Mouse (Mus musculus) testis, adult 2 months (tissue): ENCODE data around the gene Shroom3. TPM values are rescaled to one million over a fixed set of nuclear protein-coding genes. Genes with fewer than 3 reads are reported as not detected.

Experiments used
- H3K27ac ChIP-seq: fragments of 200-500 bp; 2 replicates; pipeline ENCODE4 v1.5.1; 2012; ENCODE audit warnings: low read depth, low read length; ENCODE audit not compliant: control insufficient read depth, insufficient read depth
- H3K27me3 ChIP-seq: fragments of 200-500 bp; 2 replicates; pipeline ENCODE4 v1.6.1; 2012; ENCODE audit warnings: mild to moderate bottlenecking, low read length, moderate library complexity; ENCODE audit not compliant: control insufficient read depth, insufficient read depth
- H3K36me3 ChIP-seq: fragments of 200-500 bp; 2 replicates; pipeline ENCODE4 v1.6.1; 2012; ENCODE audit warnings: mild to moderate bottlenecking, low read length; ENCODE audit not compliant: control insufficient read depth, insufficient read depth
- H3K4me1 ChIP-seq: fragments of 200-500 bp; 2 replicates; pipeline ENCODE4 v1.6.1; 2012; ENCODE audit warnings: low read length; ENCODE audit not compliant: control insufficient read depth, insufficient read depth
- H3K4me3 ChIP-seq: fragments of 200-500 bp; 2 replicates; pipeline ENCODE4 v1.5.1; 2012; ENCODE audit warnings: low read depth, mild to moderate bottlenecking, low read length, moderate library complexity, mixed read lengths; ENCODE audit not compliant: control insufficient read depth
- CTCF ChIP-seq: fragments of 200-500 bp; IDR thresholded peaks from 2 replicates; pipeline ENCODE4 v1.5.1; 2012; ENCODE audit warnings: low read depth, mild to moderate bottlenecking, inconsistent platforms, low read length, moderate library complexity; ENCODE audit not compliant: control insufficient read depth, insufficient read depth, insufficient replicate concordance
- POLR2A ChIP-seq: fragments of 200-500 bp; IDR thresholded peaks from 2 replicates; pipeline ENCODE4 v1.6.1; 2012; ENCODE audit warnings: low read depth, mild to moderate bottlenecking, inconsistent platforms, low read length, moderate library complexity; ENCODE audit not compliant: control insufficient read depth
- polyA plus RNA-seq: library from polyadenylated mRNA; depleted of rRNA; stranded (reverse); fragments of >200 nt; gene quantifications from 2 replicates; pipeline ENCODE4 v1.2.3, GENCODE M21; 2012

Shroom3 gene
- polyA plus RNA-seq, 1 experiment = 25.6 TPM

DNA sequence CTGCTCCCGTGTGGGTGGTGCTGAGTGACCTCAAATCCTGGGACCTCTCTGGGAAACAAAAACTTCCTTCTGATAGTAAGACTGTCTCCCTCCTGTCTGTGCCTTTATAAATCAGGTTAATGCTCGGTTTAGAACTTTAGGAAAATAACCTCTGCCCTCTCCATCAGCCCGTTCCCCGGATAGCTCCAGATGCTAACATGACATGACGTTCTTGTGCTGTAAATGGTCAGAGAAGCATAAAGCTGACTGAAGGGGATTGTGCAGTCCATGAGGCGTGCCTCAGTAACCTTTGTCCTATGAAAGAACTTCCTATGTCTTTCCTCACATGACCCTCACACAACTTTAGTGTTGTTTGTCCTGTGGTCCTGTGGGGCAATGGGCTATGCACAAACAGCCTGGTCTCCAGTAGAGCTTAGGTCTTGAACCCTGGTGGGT lies 84.6 kb downstream of the Shroom3 start:
- H3K4me1 ChIP-seq = peaks cover 4% of the 10 kb centered on the region
- TF ChIP-seq CTCF = no peak
- no peak for TF ChIP-seq POLR2A
- H3K36me3 ChIP-seq = no peaks in the 10 kb centered on the region
- H3K27ac ChIP-seq = no peak overlapping the region
- no peaks in the 10 kb centered on the region for H3K27me3 ChIP-seq
- H3K4me3 ChIP-seq = no peak overlapping the region

DNA sequence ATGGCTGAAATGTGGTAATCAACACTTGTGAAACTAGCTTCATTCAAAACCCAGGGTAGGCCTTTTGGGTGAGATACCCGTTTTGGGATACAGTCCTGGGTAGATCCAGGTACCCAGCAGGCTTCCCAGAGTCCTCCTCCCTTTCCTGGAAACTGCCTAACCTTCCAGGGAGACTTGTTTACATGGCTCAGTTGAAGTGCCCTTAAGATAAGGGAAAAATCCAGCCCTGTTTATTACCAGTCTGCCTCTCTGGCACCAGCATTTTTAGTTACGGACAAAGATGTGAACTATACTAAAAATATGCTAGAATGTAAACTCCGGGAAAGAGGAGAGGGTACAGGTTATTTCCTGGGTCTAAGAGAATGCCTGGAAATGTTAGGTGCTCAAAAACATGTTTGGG lies 90.6 kb downstream of the Shroom3 start:
- H3K27ac ChIP-seq = no peak overlapping the region
- H3K4me3 ChIP-seq = no peak overlapping the region
- H3K27me3 ChIP-seq = no peaks in the 10 kb centered on the region
- no peak for TF ChIP-seq CTCF
- no peak for TF ChIP-seq POLR2A
- H3K4me1 ChIP-seq = peaks cover 2% of the 10 kb centered on the region
- H3K36me3 ChIP-seq = no peaks in the 10 kb centered on the region

DNA sequence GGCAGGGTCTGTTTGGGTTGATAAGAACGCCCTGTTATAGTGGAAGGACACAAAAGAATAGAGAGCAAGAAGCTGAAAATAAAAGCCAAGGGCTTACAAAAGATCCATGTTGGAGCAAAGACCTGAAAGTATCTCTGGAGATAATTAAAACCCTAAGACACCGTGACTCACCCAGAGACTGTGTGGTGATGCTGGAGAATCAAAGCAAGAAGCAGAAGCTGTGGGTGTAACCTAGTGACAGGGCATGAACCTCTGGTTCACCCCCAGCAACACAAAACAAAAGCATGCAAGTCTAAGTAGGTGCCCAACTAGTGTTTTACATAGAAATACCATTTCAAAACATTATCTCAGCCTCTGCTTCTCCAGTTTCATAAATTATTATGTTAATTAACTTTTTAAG lies 91.2 kb downstream of the Shroom3 start:
- H3K36me3 ChIP-seq = no peaks in the 10 kb centered on the region
- TF ChIP-seq POLR2A (no peak), CTCF (no peak)
- no peaks in the 10 kb centered on the region; the same call in 1 of the 2 replicates for H3K4me1 ChIP-seq
- no peak overlapping the region for H3K4me3 ChIP-seq
- H3K27ac ChIP-seq = no peak overlapping the region
- no peaks in the 10 kb centered on the region for H3K27me3 ChIP-seq

GRCm38 (mm10) chr5:92774893-92775292 lies 91.7 kb downstream of the Shroom3 start:
- TF ChIP-seq CTCF (no peak), POLR2A (no peak)
- H3K27me3 ChIP-seq = no peaks in the 10 kb centered on the region
- H3K36me3 ChIP-seq = no peaks in the 10 kb centered on the region
- no peak overlapping the region for H3K4me3 ChIP-seq
- H3K27ac ChIP-seq = no peak overlapping the region
- no peaks in the 10 kb centered on the region; the same call in 1 of the 2 replicates for H3K4me1 ChIP-seq

DNA sequence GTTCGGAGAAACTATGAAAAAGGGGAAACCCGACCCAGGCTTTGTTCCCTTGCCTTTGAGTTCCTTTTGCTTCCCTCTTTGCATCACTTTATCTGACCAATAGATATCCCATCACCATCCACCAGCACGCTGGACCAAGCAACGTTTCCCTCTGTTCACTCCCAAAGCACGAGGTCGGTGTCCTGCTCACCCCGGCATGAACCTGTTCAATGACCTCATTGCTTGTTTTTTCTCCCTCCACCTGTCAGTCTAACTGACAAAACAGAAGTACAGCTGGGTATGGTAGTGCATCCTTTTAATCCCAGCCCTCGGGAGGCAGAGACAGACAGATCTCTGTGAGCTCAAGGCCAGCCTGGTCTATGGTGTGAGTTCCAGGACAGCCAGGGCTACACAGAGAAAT lies 95.2 kb downstream of the Shroom3 start:
- TF ChIP-seq CTCF = no peak
- TF ChIP-seq POLR2A = no peak
- H3K27me3 ChIP-seq = no peaks in the 10 kb centered on the region

DNA sequence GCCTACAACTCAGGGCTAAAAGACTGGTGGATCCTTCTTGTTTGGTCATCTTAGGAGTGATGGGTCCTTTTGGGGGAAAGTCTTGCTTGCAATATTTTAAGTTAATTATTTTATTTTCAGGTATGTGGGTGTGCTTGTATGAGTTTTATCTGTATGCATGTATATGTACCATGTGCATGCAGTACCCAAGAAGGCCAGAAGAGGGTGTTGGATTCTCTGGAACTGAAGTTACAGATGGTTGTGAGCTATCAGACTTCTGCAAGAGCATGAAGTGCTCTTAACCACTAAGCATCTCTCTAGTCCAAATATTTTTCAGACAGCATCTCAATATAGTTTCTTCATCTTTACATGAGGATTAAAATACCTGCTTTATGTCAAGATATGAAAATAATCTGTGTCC lies 97.8 kb downstream of the Shroom3 start:
- no peak overlapping the region for H3K27ac ChIP-seq
- H3K27me3 ChIP-seq = no peaks in the 10 kb centered on the region
- no peaks in the 10 kb centered on the region for H3K4me1 ChIP-seq
- H3K36me3 ChIP-seq = no peaks in the 10 kb centered on the region
- no peak overlapping the region for H3K4me3 ChIP-seq
- TF ChIP-seq POLR2A (no peak), CTCF (no peak)

More for the DNA sequence above, 95.2 kb downstream of the Shroom3 start:
- no peaks in the 10 kb centered on the region for H3K36me3 ChIP-seq
- no peak overlapping the region for H3K27ac ChIP-seq
- H3K4me3 ChIP-seq = no peak overlapping the region
- no peaks in the 10 kb centered on the region for H3K4me1 ChIP-seq

GRCm38 (mm10) chr5:92784037-92784860 lies 101.0 kb downstream of the Shroom3 start:
- Histone ChIP-seq H3K4me3 (no peak overlapping the region), H3K4me1 (no peaks in the 10 kb centered on the region), H3K36me3 (no peaks in the 10 kb centered on the region), H3K27me3 (no peaks in the 10 kb centered on the region), H3K27ac (no peak overlapping the region)
- TF ChIP-seq CTCF = no peak
- no peak for TF ChIP-seq POLR2A
